Mouse (Mus musculus): ENCODE measurements at regions not wholly inside any gene's neighbourhood (a gene's known extent, or its start where the extent isn't known, plus 50 kb on each side); places are given as distances from the start of the nearest gene placed in this dataset.

DNA sequence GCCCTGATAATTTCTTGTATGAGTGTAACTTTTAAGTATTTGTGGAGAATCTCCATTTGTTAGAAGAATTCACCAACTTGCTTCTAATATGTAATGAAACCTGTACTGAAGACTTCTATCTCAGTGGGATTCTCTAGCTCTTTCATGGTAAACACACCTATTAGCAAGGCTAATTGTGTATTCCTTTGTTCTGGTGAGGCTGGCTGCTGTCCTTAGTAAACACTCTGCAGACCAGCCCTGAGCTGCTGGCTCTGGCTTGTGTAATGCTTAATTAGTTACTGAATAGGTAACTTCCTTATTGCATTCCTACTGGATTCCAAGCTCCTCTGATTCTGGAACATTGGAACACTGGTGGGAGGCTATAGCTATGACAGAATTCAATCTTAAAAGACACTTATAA lies 1342.2 kb downstream of the Trim52 start:
- H3K36me3 ChIP-seq (ENCODE audit: control insufficient read depth, insufficient read depth, low read length) = no peaks in the 10 kb centered on the region
- no peaks in the 10 kb centered on the region for H3K27me3 ChIP-seq (replicated peaks; ENCODE audit: control insufficient read depth, insufficient read depth, low read length)
- no peaks in the 10 kb centered on the region for H3K4me1 ChIP-seq (ENCODE audit: control insufficient read depth, insufficient read depth, low read length)
- H3K27ac ChIP-seq (ENCODE audit: insufficient read depth, low read depth, low read length) = 0 out of 2 replicates have a peak overlapping the region, but pooled peaks have one; percentile 45
- H3K4me3 ChIP-seq (ENCODE audit: insufficient read depth, low read depth, low read length) = no peak overlapping the region
- peak; percentile 30 for DNase-seq
- no peak for TF ChIP-seq CTCF (conservative IDR thresholded peaks at IDR 0.05; ENCODE audit: insufficient read depth, insufficient read length, low read depth, low read length)
- TF ChIP-seq POLR2A (IDR thresholded peaks at IDR 0.05; ENCODE audit: low read depth, low read length) = no peak

Data from kidney, adult 2 months (tissue).